Mouse (Mus musculus) spleen, adult 2 months (tissue): ENCODE measurements around the gene Vti1a.

Source experiments
- CTCF ChIP-seq: fragments of 200-500 bp; IDR thresholded peaks from 2 replicates; pipeline ENCODE4 v1.5.1; 2011; ENCODE audit warnings: mild to moderate bottlenecking, inconsistent platforms; ENCODE audit not compliant: insufficient read depth, insufficient read length, insufficient replicate concordance; ENCODE audit errors: extremely low read depth
- POLR2A ChIP-seq: fragments of 200-500 bp; IDR thresholded peaks from 2 replicates; pipeline ENCODE4 v1.6.1; 2011; ENCODE audit warnings: low read depth, low read length, inconsistent platforms

DNA sequence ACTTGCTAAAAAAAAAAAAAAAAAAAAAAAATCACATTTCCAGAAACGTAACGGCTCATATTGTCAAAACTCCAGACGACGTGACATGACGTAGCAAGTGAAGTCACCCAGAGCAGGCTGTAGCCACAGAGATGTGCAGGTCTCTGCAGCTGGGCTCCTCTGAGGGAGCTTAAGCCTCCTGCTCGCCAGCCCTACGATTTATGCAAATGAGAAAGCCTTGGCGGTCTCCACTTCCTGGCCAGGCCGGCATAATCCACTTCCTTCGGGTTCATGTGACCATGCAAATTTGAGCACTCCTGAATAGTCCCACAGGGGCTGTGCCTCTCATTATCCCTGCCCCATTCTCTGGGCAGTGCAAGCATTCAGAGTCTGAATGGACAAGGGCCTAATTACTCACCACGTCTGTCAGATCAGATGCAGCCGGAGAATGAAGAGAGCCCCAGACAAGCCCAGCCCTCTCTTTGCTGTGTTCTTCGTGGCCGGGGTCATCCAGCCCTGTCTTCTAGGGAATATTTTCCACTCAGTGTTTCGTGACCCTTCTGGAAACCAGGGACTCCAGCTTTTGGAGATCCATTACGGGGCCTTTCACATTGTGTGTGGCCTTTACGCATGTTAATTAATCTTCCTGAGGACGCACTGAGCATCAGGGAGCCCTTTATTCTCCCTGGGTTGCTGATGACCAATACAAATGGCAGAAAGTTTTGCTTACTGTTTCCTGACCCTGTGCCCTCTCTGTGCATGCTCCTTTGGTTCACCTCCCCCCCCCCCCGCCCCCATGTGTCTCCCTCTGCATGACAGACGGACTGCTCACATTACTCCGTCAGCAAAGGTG is 240.3 kb downstream of the Vti1a start:
- TF ChIP-seq POLR2A = no peak
- TF ChIP-seq CTCF = no peak
